Mouse (Mus musculus) layer of hippocampus, adult 2 months (tissue): Measurements from ENCODE around the gene Rnf151. TPM values are rescaled to one million over a fixed set of nuclear protein-coding genes. Genes with fewer than 3 reads are reported as not detected.
"Not testable (repeated sequence)": the region's sequence is repeated elsewhere in the genome, so short reads cannot be mapped to it uniquely, and the experiment has no call there.

Experiments
- DNase-seq, 2 experiments: peaks; one replicate each; pipeline ENCODE4 v3.0.0; 2022; ENCODE audit warnings: low spot score in 2 of 2
- H3K27ac ChIP-seq: fragments of 200-600 bp; 2 replicates; pipeline ENCODE4 v1.8.1; 2022
- H3K4me3 ChIP-seq: fragments of 200-600 bp; 2 replicates; pipeline ENCODE4 v1.8.1; 2022; ENCODE audit warnings: mild to moderate bottlenecking
- CTCF ChIP-seq: fragments of 200-600 bp; conservative IDR thresholded peaks from 2 replicates; pipeline ENCODE4 v1.8.1; 2022; ENCODE audit warnings: antibody characterized with exemption, mild to moderate bottlenecking, moderate library complexity
- total RNA-seq, 2 experiments: library from RNA; stranded (reverse); gene quantifications; 2 replicates each; pipeline ENCODE4 v1.2.3; 2021

Rnf151 gene
- total RNA-seq, 2 experiments from 2014 or later = 0.56 TPM; not detected in 1

- no peak for TF ChIP-seq CTCF
- no peak for DNase-seq
- H3K4me3 ChIP-seq = peak overlapping the region; percentile 89
- H3K27ac ChIP-seq = no peak overlapping the region
These were observed 30.3 kb downstream of the Rnf151 start for GRCm38 (mm10) chr17:24687599-24687998.

GRCm38 (mm10) chr17:24687146-24687595 lies 30.7 kb downstream of the Rnf151 start:
- H3K4me3 ChIP-seq = peak overlapping the region; percentile 89
- no peak overlapping the region for H3K27ac ChIP-seq
- no peak for DNase-seq
- no peak for TF ChIP-seq CTCF

- DNase-seq = no peak
- Histone ChIP-seq H3K4me3 (no peak overlapping the region), H3K27ac (no peak overlapping the region)
- no peak for TF ChIP-seq CTCF
These were observed 31.3 kb downstream of the Rnf151 start for GRCm38 (mm10) chr17:24686514-24686913.

GRCm38 (mm10) chr17:24677500-24678080 lies 40.3 kb downstream of the Rnf151 start:
- no peak for DNase-seq
- H3K27ac ChIP-seq = no peak overlapping the region
- H3K4me3 ChIP-seq = no peak overlapping the region
- TF ChIP-seq CTCF = no peak

- TF ChIP-seq CTCF = no peak
- no peak overlapping the region for H3K4me3 ChIP-seq
- no peak for DNase-seq
- no peak overlapping the region for H3K27ac ChIP-seq
These were observed 41.0 kb downstream of the Rnf151 start for GRCm38 (mm10) chr17:24676877-24677276.

- no peak overlapping the region for H3K4me3 ChIP-seq
- peak; percentile 86 for TF ChIP-seq CTCF
- DNase-seq = peak in 1 of 2 experiments; percentile 71
- no peak overlapping the region for H3K27ac ChIP-seq
These were observed 41.7 kb downstream of the Rnf151 start for GRCm38 (mm10) chr17:24676187-24676586.

- peak; percentile 51 to 75 for DNase-seq
- TF ChIP-seq CTCF = no peak
- H3K4me3 ChIP-seq = no peak overlapping the region
- H3K27ac ChIP-seq = no peak overlapping the region
These were observed 43.6 kb downstream of the Rnf151 start for GRCm38 (mm10) chr17:24674277-24674676.

GRCm38 (mm10) chr17:24672141-24672540 lies 45.7 kb downstream of the Rnf151 start:
- DNase-seq = no peak
- H3K27ac ChIP-seq = no peak overlapping the region
- no peak overlapping the region for H3K4me3 ChIP-seq
- TF ChIP-seq CTCF = no peak

GRCm38 (mm10) chr17:24671346-24671745 lies 46.5 kb downstream of the Rnf151 start:
- H3K4me3 ChIP-seq = peak overlapping the region; percentile 1; the same call in 1 of the 2 replicates
- TF ChIP-seq CTCF = no peak
- DNase-seq = no peak

GRCm38 (mm10) chr17:24670246-24670844 lies 47.5 kb downstream of the Rnf151 start:
- Histone ChIP-seq H3K27ac (peak overlapping the region; percentile 94), H3K4me3 (peak overlapping the region; percentile 90)
- no peak for DNase-seq
- no peak for TF ChIP-seq CTCF

More at GRCm38 (mm10) chr17:24671346-24671745, 46.5 kb downstream of the Rnf151 start:
- no peak overlapping the region for H3K27ac ChIP-seq

- Histone ChIP-seq H3K27ac (peak within 1 kb of the TSS; percentile 94), H3K4me3 (peak within 1 kb of the TSS; percentile 90)
- DNase-seq = peak; percentile 95 to 97
- TF ChIP-seq CTCF = peak; percentile 66
These were observed 48.2 kb downstream of the Rnf151 start, which contains the start of gene Zfp598 for GRCm38 (mm10) chr17:24669545-24670245. Gene Zfp598 (plus strand): TSS chr17:24669687.

- peak overlapping the region; percentile 83 for H3K27ac ChIP-seq
- DNase-seq = not testable (repeated sequence)
- peak overlapping the region; percentile 90 for H3K4me3 ChIP-seq
These were observed 48.7 kb downstream of the Rnf151 start for GRCm38 (mm10) chr17:24669214-24669544.

GRCm38 (mm10) chr17:24667416-24667815 lies 50.4 kb downstream of the Rnf151 start:
- Histone ChIP-seq H3K4me3 (no peak overlapping the region), H3K27ac (no peak overlapping the region)
- DNase-seq = peak; percentile 55 to 59
- peak; percentile 84 for TF ChIP-seq CTCF

GRCm38 (mm10) chr17:24667011-24667410 lies 50.9 kb downstream of the Rnf151 start:
- not testable (repeated sequence) for DNase-seq, H3K27ac ChIP-seq, H3K4me3 ChIP-seq

Other genes starting within 250 kb of the Rnf151 start
- gene E4f1, start 247.8 kb downstream of the Rnf151 start, total RNA-seq = 10 to 100 TPM; 34.0 to 39.4 TPM
- 10 to 100 TPM; 58.2 to 62.7 TPM for gene Pgp, start 247.7 kb downstream of the Rnf151 start, total RNA-seq
- 1 to 10 TPM; 2.0 to 2.3 TPM for gene Bricd5, start 244.2 kb downstream of the Rnf151 start, total RNA-seq
- gene Mlst8, start 239.0 kb downstream of the Rnf151 start, total RNA-seq = 10 to 100 TPM; 36.0 to 44.9 TPM
- gene Caskin1, start 229.5 kb downstream of the Rnf151 start, total RNA-seq = 100 to 1,000 TPM; 153 to 158 TPM
- 10 to 100 TPM; 87.9 to 95.5 TPM for gene Traf7, start 190.1 kb downstream of the Rnf151 start, total RNA-seq
- 10 to 100 TPM; 78.2 to 82.2 TPM for gene Rab26, start 183.9 kb downstream of the Rnf151 start, total RNA-seq
- 10 to 100 TPM; 87.0 to 93.3 TPM for gene Pkd1, start 168.2 kb downstream of the Rnf151 start, total RNA-seq
- gene Tsc2, start 85.4 kb downstream of the Rnf151 start, total RNA-seq = 100 to 1,000 TPM; 192 to 223 TPM
- 1 to 10 TPM; 6.2 to 6.8 TPM for gene Nthl1, start 85.4 kb downstream of the Rnf151 start, total RNA-seq
- 10 to 100 TPM; 41.9 to 44.1 TPM for gene Slc9a3r2, start 67.7 kb downstream of the Rnf151 start, total RNA-seq
- 1 to 10 TPM; 2.0 to 2.3 TPM for gene Npw, start 59.6 kb downstream of the Rnf151 start, total RNA-seq
- gene Zfp598, start 48.4 kb downstream of the Rnf151 start, total RNA-seq = 10 to 100 TPM; 36.6 to 43.9 TPM
- 100 to 1,000 TPM; 146 to 155 TPM for gene Syngr3, start 28.1 kb downstream of the Rnf151 start, total RNA-seq
- gene Gfer, start 21.9 kb downstream of the Rnf151 start, total RNA-seq = 10 to 100 TPM; 22.3 to 22.4 TPM
- gene Noxo1, start 21.8 kb downstream of the Rnf151 start, total RNA-seq = 1 to 10 TPM; 3.3 to 3.4 TPM
- gene Tbl3, start 10.4 kb downstream of the Rnf151 start, total RNA-seq = 10 to 100 TPM; 30.9 to 32.8 TPM
- gene Rps2, start 53 bp upstream of the Rnf151 start, total RNA-seq = 100 to 1,000 TPM; 302 to 315 TPM
- 100 to 1,000 TPM; 210 to 227 TPM for gene Ndufb10, start 6.4 kb upstream of the Rnf151 start, total RNA-seq
- gene Rpl3l, start 9.8 kb upstream of the Rnf151 start, total RNA-seq = under 1 TPM; 0.38 to 0.61 TPM
- 10 to 100 TPM; 32.0 to 40.8 TPM for gene Msrb1, start 18.6 kb upstream of the Rnf151 start, total RNA-seq
- gene Hs3st6, start 34.9 kb upstream of the Rnf151 start, total RNA-seq = not detected
- not detected for gene Meiob, start 86.2 kb upstream of the Rnf151 start, total RNA-seq
- gene Hagh, start 122.1 kb upstream of the Rnf151 start, total RNA-seq = 100 to 1,000 TPM; 135 to 137 TPM
- gene Fahd1, start 132.3 kb upstream of the Rnf151 start, total RNA-seq = 10 to 100 TPM; 21.1 to 22.4 TPM
- gene Igfals, start 147.9 kb upstream of the Rnf151 start, total RNA-seq = under 1 TPM in 1 of 2 experiments, not detected in 1; 0.34 TPM
- 10 to 100 TPM; 34.3 to 35.8 TPM for gene Nubp2, start 168.3 kb upstream of the Rnf151 start, total RNA-seq
- gene Spsb3, start 168.6 kb upstream of the Rnf151 start, total RNA-seq = 10 to 100 TPM; 43.6 to 45.0 TPM
- 10 to 100 TPM; 66.9 to 72.7 TPM for gene Eme2, start 177.0 kb upstream of the Rnf151 start, total RNA-seq
- 10 to 100 TPM; 80.4 to 85.1 TPM for gene Mrps34, start 177.1 kb upstream of the Rnf151 start, total RNA-seq
- gene Nme3, start 178.4 kb upstream of the Rnf151 start, total RNA-seq = 10 to 100 TPM; 60.1 to 63.7 TPM
- gene Mapk8ip3, start 218.9 kb upstream of the Rnf151 start, total RNA-seq = 100 to 1,000 TPM; 409 to 411 TPM
- 1 to 10 TPM; 4.4 to 6.1 TPM for gene Jpt2, start 242.6 kb upstream of the Rnf151 start, total RNA-seq